Mouse (Mus musculus) forebrain, embryonic 16.5 days (tissue): ENCODE data around the gene Brinp2. TPM values are rescaled to one million over a fixed set of nuclear protein-coding genes. Genes with fewer than 3 reads are reported as not detected.

Source experiments
- ATAC-seq: fragments of 200-750 bp; cut with Nextera tagmentation; 2 replicates; pipeline ENCODE4 v1.8.0; 2017; ENCODE audit warnings: mild to moderate bottlenecking, moderate library complexity
- H3K27ac ChIP-seq: fragments of 300-500 bp; sonication (generic); 2 replicates; pipeline ENCODE4 v1.5.1; 2014; ENCODE audit warnings: low read length, control low read depth
- H3K27me3 ChIP-seq: fragments of 300-500 bp; sonication (generic); replicated peaks from 2 replicates; pipeline ENCODE4 v1.6.1; 2014; ENCODE audit warnings: low read length; ENCODE audit not compliant: control insufficient read depth, insufficient read depth
- H3K36me3 ChIP-seq: fragments of 300-500 bp; sonication (generic); 2 replicates; pipeline ENCODE4 v1.6.1; 2014; ENCODE audit not compliant: control insufficient read depth, insufficient read depth
- H3K4me1 ChIP-seq: fragments of 300-500 bp; sonication (generic); replicated peaks from 2 replicates; pipeline ENCODE4 v1.6.1; 2014; ENCODE audit warnings: low read length; ENCODE audit not compliant: control insufficient read depth, insufficient read depth
- H3K4me2 ChIP-seq: fragments of 300-500 bp; sonication (generic); 2 replicates; pipeline ENCODE4 v1.6.1; 2014; ENCODE audit warnings: mild to moderate bottlenecking, low read length, control low read depth
- H3K4me3 ChIP-seq: fragments of 300-500 bp; sonication (generic); replicated peaks from 2 replicates; pipeline ENCODE4 v1.5.1; 2014; ENCODE audit warnings: mild to moderate bottlenecking, low read length, control low read depth
- H3K9ac ChIP-seq: fragments of 300-500 bp; sonication (generic); replicated peaks from 2 replicates; pipeline ENCODE4 v1.6.1; 2014; ENCODE audit warnings: low read depth, low read length, control low read depth
- H3K9me3 ChIP-seq: fragments of 300-500 bp; sonication (generic); 2 replicates; pipeline ENCODE4 v1.6.1; 2016; ENCODE audit warnings: low read length; ENCODE audit not compliant: control insufficient read depth
- WGBS: fragments of 180-500 bp; shearing (Covaris S2); extraction: QIAGEN DNeasy Blood & Tissue Kit; methylation state at CpG from one replicate; pipeline ENCODE4 v1.1.7; 2014; 5-methylcytosine and 5-hydroxymethylcytosine counted together
- polyA plus RNA-seq: library from polyadenylated mRNA; unstranded; fragments of >200 nt; fragmentation: Nextera tagmentation; extraction: Ambion mirVana; gene quantifications from 2 replicates; pipeline ENCODE4 v1.2.1, GENCODE M21; 2015

Brinp2 gene
- polyA plus RNA-seq, 1 experiment from 2014 or later = 46.4 TPM

- ATAC-seq = no peak
- no peak overlapping the region for H3K4me3 ChIP-seq
Observed at GRCm38 (mm10) chr1:158218294-158218693, 137.8 kb downstream of the Brinp2 start.

GRCm38 (mm10) chr1:158215581-158215980 is 140.5 kb downstream of the Brinp2 start:
- H3K36me3 ChIP-seq = no peaks in the 10 kb centered on the region
- H3K27ac ChIP-seq = no peak overlapping the region
- H3K4me1 ChIP-seq = no peaks in the 10 kb centered on the region
- WGBS = 59% methylated on average over 9 of the region's 9 CpGs
- ATAC-seq = no peak
- no peak overlapping the region for H3K9ac ChIP-seq
- no peaks in the 10 kb centered on the region for H3K9me3 ChIP-seq
- H3K27me3 ChIP-seq = no peaks in the 10 kb centered on the region
- H3K4me3 ChIP-seq = no peak overlapping the region
- no peak overlapping the region for H3K4me2 ChIP-seq

More at GRCm38 (mm10) chr1:158218294-158218693, 137.8 kb downstream of the Brinp2 start:
- Histone ChIP-seq H3K36me3 (no peaks in the 10 kb centered on the region), H3K27ac (no peak overlapping the region), H3K9me3 (no peaks in the 10 kb centered on the region), H3K4me2 (no peak overlapping the region), H3K27me3 (no peaks in the 10 kb centered on the region), H3K9ac (no peak overlapping the region), H3K4me1 (0 out of 2 replicates have a peak, but pooled peaks cover 2% of the 10 kb centered on the region)
- 66% methylated on average over 2 of the region's 2 CpGs for WGBS

GRCm38 (mm10) chr1:158214743-158215142 is 141.4 kb downstream of the Brinp2 start:
- no peak overlapping the region for H3K27ac ChIP-seq
- H3K4me2 ChIP-seq = no peak overlapping the region
- no peaks in the 10 kb centered on the region for H3K27me3 ChIP-seq
- 49% methylated on average over 5 of the region's 5 CpGs for WGBS
- H3K4me1 ChIP-seq = no peaks in the 10 kb centered on the region
- no peak for ATAC-seq
- no peaks in the 10 kb centered on the region for H3K36me3 ChIP-seq
- H3K9ac ChIP-seq = no peak overlapping the region
- H3K9me3 ChIP-seq = no peaks in the 10 kb centered on the region
- H3K4me3 ChIP-seq = no peak overlapping the region

- no peak for ATAC-seq
- Histone ChIP-seq H3K27ac (no peak overlapping the region), H3K4me1 (no peaks in the 10 kb centered on the region), H3K4me3 (no peak overlapping the region), H3K9ac (no peak overlapping the region), H3K4me2 (no peak overlapping the region), H3K36me3 (no peaks in the 10 kb centered on the region), H3K9me3 (no peaks in the 10 kb centered on the region), H3K27me3 (no peaks in the 10 kb centered on the region)
- 80% methylated on average over 4 of the region's 4 CpGs for WGBS
Observed at GRCm38 (mm10) chr1:158213736-158214135, 142.4 kb downstream of the Brinp2 start.

GRCm38 (mm10) chr1:158207620-158208019 is 148.5 kb downstream of the Brinp2 start:
- Histone ChIP-seq H3K9ac (no peak overlapping the region), H3K4me2 (no peak overlapping the region), H3K27me3 (no peaks in the 10 kb centered on the region), H3K4me3 (no peak overlapping the region), H3K36me3 (no peaks in the 10 kb centered on the region), H3K4me1 (no peaks in the 10 kb centered on the region), H3K27ac (no peak overlapping the region), H3K9me3 (no peaks in the 10 kb centered on the region)
- ATAC-seq = no peak
- 90% methylated on average over 2 of the region's 2 CpGs for WGBS

- no peak overlapping the region for H3K27ac ChIP-seq
- no peaks in the 10 kb centered on the region for H3K27me3 ChIP-seq
- H3K4me1 ChIP-seq = no peaks in the 10 kb centered on the region
- no peak overlapping the region for H3K4me3 ChIP-seq
- H3K36me3 ChIP-seq = no peaks in the 10 kb centered on the region
- no peak for ATAC-seq
- no peak overlapping the region for H3K4me2 ChIP-seq
- whole genome bisulfite sequencing = 40% methylated on average over 2 of the region's 2 CpGs
- H3K9ac ChIP-seq = no peak overlapping the region
- H3K9me3 ChIP-seq = no peaks in the 10 kb centered on the region
Observed at GRCm38 (mm10) chr1:158202932-158203331, 153.2 kb downstream of the Brinp2 start.

Other genes with a start within 250 kb of the Brinp2 start
- gene Astn1, start 5.9 kb upstream of the Brinp2 start, polyA plus RNA-seq = 37.9 and 42.3 TPM in 2 replicates